Mouse (Mus musculus): ENCODE results near the gene Gtf2h3.
"Not testable (repeated sequence)": the region's sequence is repeated elsewhere in the genome, so short reads cannot be mapped to it uniquely, and the experiment has no call there.

Gene Gtf2h3

GRCm38 (mm10) chr5:124571068-124571467 is 7.9 kb upstream of the Gtf2h3 start:
- DNase-seq (ENCODE audit: low read depth, low spot score): no peak

- DNase-seq (ENCODE audit: low read depth, low spot score): no peak
These were observed 3.5 kb upstream of the Gtf2h3 start for GRCm38 (mm10) chr5:124575467-124575866.

- DNase-seq (ENCODE audit: low read depth, low spot score): no peak
These were observed 3.6 kb downstream of the Gtf2h3 start for GRCm38 (mm10) chr5:124582515-124582914.

- no peak for DNase-seq (ENCODE audit: low read depth, low spot score)
These were observed 13.8 kb downstream of the Gtf2h3 start for GRCm38 (mm10) chr5:124592768-124593167.

GRCm38 (mm10) chr5:124598224-124599174 is 19.6 kb downstream of the Gtf2h3 start:
- peak; percentile 98 for DNase-seq (ENCODE audit: low read depth, low spot score)

GRCm38 (mm10) chr5:124599726-124600125 is 20.8 kb downstream of the Gtf2h3 start:
- DNase-seq (ENCODE audit: low read depth, low spot score): not testable (repeated sequence)

GRCm38 (mm10) chr5:124602349-124602748 is 23.4 kb downstream of the Gtf2h3 start:
- DNase-seq (ENCODE audit: low read depth, low spot score): peak; percentile 73

GRCm38 (mm10) chr5:124604296-124604695 is 25.4 kb downstream of the Gtf2h3 start:
- no peak for DNase-seq (ENCODE audit: low read depth, low spot score)

- no peak for DNase-seq (ENCODE audit: low read depth, low spot score)
These were observed 26.2 kb downstream of the Gtf2h3 start for GRCm38 (mm10) chr5:124605041-124605622.

- peak; percentile 96 for DNase-seq (ENCODE audit: low read depth, low spot score)
These were observed 32.0 kb downstream of the Gtf2h3 start for GRCm38 (mm10) chr5:124610965-124611364.

- peak; percentile 85 for DNase-seq (ENCODE audit: low read depth, low spot score)
These were observed 35.8 kb downstream of the Gtf2h3 start for GRCm38 (mm10) chr5:124614709-124615108.

- DNase-seq (ENCODE audit: low read depth, low spot score): peak; percentile 52
These were observed 39.8 kb downstream of the Gtf2h3 start for GRCm38 (mm10) chr5:124618711-124619110.

GRCm38 (mm10) chr5:124621362-124621761 is 42.4 kb downstream of the Gtf2h3 start:
- no peak for DNase-seq (ENCODE audit: low read depth, low spot score)

GRCm38 (mm10) chr5:124622890-124623289 is 44.0 kb downstream of the Gtf2h3 start:
- no peak for DNase-seq (ENCODE audit: low read depth, low spot score)

- DNase-seq (ENCODE audit: low read depth, low spot score): peak; percentile 62
These were observed 45.4 kb downstream of the Gtf2h3 start for GRCm38 (mm10) chr5:124624291-124624690.

- DNase-seq (ENCODE audit: low read depth, low spot score): peak; percentile 86
These were observed 49.8 kb downstream of the Gtf2h3 start, which contains the start of gene Atp6v0a2 for GRCm38 (mm10) chr5:124628448-124629363. Gene Atp6v0a2, plus strand, starts transcription at chr5:124628576.

GRCm38 (mm10) chr5:124629641-124630040 is 50.7 kb downstream of the Gtf2h3 start:
- no peak for DNase-seq (ENCODE audit: low read depth, low spot score)

- DNase-seq (ENCODE audit: low read depth, low spot score): no peak
These were observed 52.7 kb downstream of the Gtf2h3 start for GRCm38 (mm10) chr5:124631685-124632084.

GRCm38 (mm10) chr5:124632461-124632860 is 53.5 kb downstream of the Gtf2h3 start:
- DNase-seq (ENCODE audit: low read depth, low spot score): no peak

GRCm38 (mm10) chr5:124633425-124633824 is 54.5 kb downstream of the Gtf2h3 start:
- no peak for DNase-seq (ENCODE audit: low read depth, low spot score)

GRCm38 (mm10) chr5:124635068-124635467 is 56.1 kb downstream of the Gtf2h3 start:
- peak; percentile 49 for DNase-seq (ENCODE audit: low read depth, low spot score)

- DNase-seq (ENCODE audit: low read depth, low spot score): no peak
These were observed 57.2 kb downstream of the Gtf2h3 start for GRCm38 (mm10) chr5:124636139-124636538.

Measured in ES-CJ7 (cell line).